Mouse (Mus musculus): Measurements from ENCODE around the gene Gm20773. TPM values are rescaled to one million over a fixed set of nuclear protein-coding genes. Genes with fewer than 3 reads are reported as not detected.
"Not testable (repeated sequence)": the region's sequence is repeated elsewhere in the genome, so short reads cannot be mapped to it uniquely, and the experiment has no call there.

Gm20773 gene
- not detected for total RNA-seq (2021)

- DNase-seq; intact Hi-C loops (cut with DNase I): not testable (repeated sequence)
These were observed at the start of gene Gm20773 for GRCm38 (mm10) chrY:13493726-13494125. Gm20773 (plus strand) TSS chrY:13494026.

- intact Hi-C loops (cut with DNase I); DNase-seq: not testable (repeated sequence)
These were observed 28.3 kb upstream of the Gm20773 start, which contains the start of gene Gm21866 for GRCm38 (mm10) chrY:13465479-13465878. Gm21866 (minus strand) TSS chrY:13465579.

Other genes with a start within 250 kb of the Gm20773 start
- gene Gm21440, start 241.6 kb upstream of the Gm20773 start, total RNA-seq (2021), result not detected
- not detected for gene Gm21454, start 241.6 kb upstream of the Gm20773 start, total RNA-seq (2021)
- gene Gm21725, start 145.0 kb upstream of the Gm20773 start, total RNA-seq (2021), result not detected
- not detected for gene Gm21866, start 28.4 kb upstream of the Gm20773 start, total RNA-seq (2021)